Mouse (Mus musculus): ENCODE data around the gene Lmo4. TPM values are rescaled to one million over a fixed set of nuclear protein-coding genes. Genes with fewer than 3 reads are reported as not detected.

Lmo4 gene
- polyA plus RNA-seq, 1 experiment from 2014 or later: 53.2 TPM

- H3K9me3 ChIP-seq (replicated peaks; ENCODE audit: low read length): no peaks in the 10 kb centered on the region
- peak; percentile 89 for DNase-seq (ENCODE audit: low spot score)
- 1% methylated on average over 57 of the region's 64 CpGs for WGBS
- no peaks in the 10 kb centered on the region for H3K36me3 ChIP-seq (ENCODE audit: insufficient read depth, low read length)
- peak; percentile 22; the same call in 1 of the 2 replicates for TF ChIP-seq CTCF (IDR thresholded peaks at IDR 0.05; ENCODE audit: low read depth)
- H3K9ac ChIP-seq (ENCODE audit: low read depth, low read length): peak overlapping the region; percentile 83
- peak overlapping the region; percentile 93 for H3K4me2 ChIP-seq (ENCODE audit: low read length)
- peaks cover 3% of the 10 kb centered on the region; the same call in 1 of the 2 replicates for H3K4me1 ChIP-seq (replicated peaks; ENCODE audit: insufficient read depth, low read length)
- peak; percentile 19 for ATAC-seq (replicated peaks; ENCODE audit: low FRiP score, low read depth)
- H3K4me3 ChIP-seq (replicated peaks; ENCODE audit: low read depth, low read length): peak overlapping the region; percentile 80
- H3K27ac ChIP-seq: peak overlapping the region; percentile 98
- no peaks in the 10 kb centered on the region for H3K27me3 ChIP-seq (ENCODE audit: insufficient read depth, low read length)
Observed at GRCm38 (mm10) chr3:144201794-144202573, 3.0 kb downstream of the Lmo4 start.

- Histone ChIP-seq H3K4me1 (replicated peaks; ENCODE audit: insufficient read depth, low read length) (no peaks in the 10 kb centered on the region), H3K4me2 (ENCODE audit: low read length) (no peak overlapping the region), H3K4me3 (replicated peaks; ENCODE audit: low read depth, low read length) (no peak overlapping the region), H3K27me3 (ENCODE audit: insufficient read depth, low read length) (no peaks in the 10 kb centered on the region), H3K9me3 (replicated peaks; ENCODE audit: low read length) (no peaks in the 10 kb centered on the region), H3K36me3 (ENCODE audit: insufficient read depth, low read length) (peaks cover 21% of the 10 kb centered on the region; the same call in 1 of the 2 replicates), H3K27ac (peak overlapping the region; percentile 27; the same call in 1 of the 2 replicates), H3K9ac (ENCODE audit: low read depth, low read length) (no peak overlapping the region)
- TF ChIP-seq CTCF (IDR thresholded peaks at IDR 0.05; ENCODE audit: low read depth): no peak
- peak; percentile 40; the same call in 1 of the 2 replicates for ATAC-seq (replicated peaks; ENCODE audit: low FRiP score, low read depth)
- WGBS: 40% methylated on average over 13 of the region's 13 CpGs
- peak; percentile 31 for DNase-seq (ENCODE audit: low spot score)
Observed at GRCm38 (mm10) chr3:144185327-144186152, 19.5 kb downstream of the Lmo4 start.

GRCm38 (mm10) chr3:144184918-144185317 is 20.1 kb downstream of the Lmo4 start:
- Histone ChIP-seq H3K4me1 (replicated peaks; ENCODE audit: insufficient read depth, low read length) (no peaks in the 10 kb centered on the region), H3K9me3 (replicated peaks; ENCODE audit: low read length) (no peaks in the 10 kb centered on the region), H3K27me3 (ENCODE audit: insufficient read depth, low read length) (no peaks in the 10 kb centered on the region), H3K27ac (0 out of 2 replicates have a peak overlapping the region, but pooled peaks have one; percentile 27), H3K36me3 (ENCODE audit: insufficient read depth, low read length) (peaks cover 15% of the 10 kb centered on the region; the same call in 1 of the 2 replicates), H3K4me3 (replicated peaks; ENCODE audit: low read depth, low read length) (no peak overlapping the region), H3K4me2 (ENCODE audit: low read length) (no peak overlapping the region), H3K9ac (ENCODE audit: low read depth, low read length) (no peak overlapping the region)
- ATAC-seq (replicated peaks; ENCODE audit: low FRiP score, low read depth) (no peak), DNase-seq (ENCODE audit: low spot score) (no peak)
- TF ChIP-seq CTCF (IDR thresholded peaks at IDR 0.05; ENCODE audit: low read depth): no peak
- 59% methylated on average over 4 of the region's 4 CpGs for WGBS

- Histone ChIP-seq H3K36me3 (ENCODE audit: insufficient read depth, low read length) (no peaks in the 10 kb centered on the region), H3K27ac (no peak overlapping the region), H3K4me3 (replicated peaks; ENCODE audit: low read depth, low read length) (no peak overlapping the region), H3K9me3 (replicated peaks; ENCODE audit: low read length) (no peaks in the 10 kb centered on the region), H3K9ac (ENCODE audit: low read depth, low read length) (no peak overlapping the region), H3K4me1 (replicated peaks; ENCODE audit: insufficient read depth, low read length) (no peaks in the 10 kb centered on the region), H3K4me2 (ENCODE audit: low read length) (no peak overlapping the region), H3K27me3 (ENCODE audit: insufficient read depth, low read length) (no peaks in the 10 kb centered on the region)
- ATAC-seq (replicated peaks; ENCODE audit: low FRiP score, low read depth) (no peak), DNase-seq (ENCODE audit: low spot score) (no peak)
- WGBS: 81% methylated on average over 6 of the region's 6 CpGs
- TF ChIP-seq CTCF (IDR thresholded peaks at IDR 0.05; ENCODE audit: low read depth): peak; percentile 25; the same call in 1 of the 2 replicates
Observed at GRCm38 (mm10) chr3:144182229-144182628, 22.8 kb downstream of the Lmo4 start.

- WGBS: 68% methylated on average over 3 of the region's 3 CpGs
Observed at GRCm38 (mm10) chr3:144178937-144179336, 26.1 kb downstream of the Lmo4 start.

More at GRCm38 (mm10) chr3:144178937-144179336, 26.1 kb downstream of the Lmo4 start:
- no peak for TF ChIP-seq CTCF (IDR thresholded peaks at IDR 0.05; ENCODE audit: low read depth)
- H3K4me2 ChIP-seq (ENCODE audit: low read length): no peak overlapping the region
- no peaks in the 10 kb centered on the region for H3K9me3 ChIP-seq (replicated peaks; ENCODE audit: low read length)
- H3K4me3 ChIP-seq (replicated peaks; ENCODE audit: low read depth, low read length): no peak overlapping the region
- H3K27ac ChIP-seq: no peak overlapping the region
- ATAC-seq (replicated peaks; ENCODE audit: low FRiP score, low read depth) (no peak), DNase-seq (ENCODE audit: low spot score) (no peak)
- no peaks in the 10 kb centered on the region for H3K36me3 ChIP-seq (ENCODE audit: insufficient read depth, low read length)
- H3K9ac ChIP-seq (ENCODE audit: low read depth, low read length): no peak overlapping the region
- no peaks in the 10 kb centered on the region for H3K27me3 ChIP-seq (ENCODE audit: insufficient read depth, low read length)
- no peaks in the 10 kb centered on the region for H3K4me1 ChIP-seq (replicated peaks; ENCODE audit: insufficient read depth, low read length)

All from kidney, postnatal 0 days (tissue).